Mouse (Mus musculus) Patski (cell line): ENCODE measurements around the gene Grasp. TPM values are rescaled to one million over a fixed set of nuclear protein-coding genes. Genes with fewer than 3 reads are reported as not detected.

Experiments
- ATAC-seq: fragments of 100-300 bp; one replicate; pipeline ENCODE4 v1.8.0; 2021
- CTCF ChIA-PET: fragments of 350-600 bp; sonication (Branson Sonifier 250); formaldehyde crosslinking; loops from one replicate; lab custom pipeline; 2022; ENCODE audit warnings: inconsistent platforms; lab: Charles Lee
- POLR2A ChIA-PET: fragments of 350-600 bp; sonication (Branson Sonifier 250); formaldehyde crosslinking; loops from one replicate; lab custom pipeline; 2022; ENCODE audit warnings: antibody characterized with exemption, inconsistent platforms; lab: Charles Lee
- DNase-seq: peaks from one replicate; pipeline ENCODE4 v3.0.0-alpha.2; 2011; ENCODE audit warnings: low read depth, low spot score
- H3K27me3 ChIP-seq: fragments of 371-371 bp; one replicate; pipeline ENCODE4 v1.5.1; 2021
- CTCF ChIP-seq: fragments of 100-300 bp; IDR thresholded peaks from one replicate; pipeline ENCODE4 v1.5.1; 2021
- in situ Hi-C: fragments of 300-500 bp; cut with MboI; formaldehyde crosslinking; loops from 3 replicates; pipeline ENCODE4 v1.11.1; 2018; ENCODE audit warnings: low pct_unique_long_range_greater_than_20kb, mixed read lengths
- polyA plus RNA-seq: library from polyadenylated mRNA; unstranded; gene quantifications from one replicate; pipeline ENCODE4 v1.2.3, GENCODE M21; 2021

The Grasp gene
- polyA plus RNA-seq, 1 experiment from 2014 or later, result 6.8 TPM

- POLR2A ChIA-PET, result interaction anchor here (1.2 kb wide), 1 partner anchor 41 kb away, joined by 7 read pairs; the partner anchor contains the start of gene Atg101
- ATAC-seq, result no peak
- CTCF ChIA-PET, result interaction anchor here (0.9 to 7.7 kb wide), 9 partner anchors 18 to 741 kb away, joined by 3 to 88 read pairs (median 4); partner anchors contain the start of genes Atg101 and Grasp
- in situ Hi-C loops, result loop anchor here (5.0 kb wide), 1 partner anchor 40 kb away; the partner anchor contains the start of gene Atg101
- H3K27me3 ChIP-seq, result no peaks in the 10 kb centered on the region
- TF ChIP-seq CTCF, result peak; percentile 69
- no peak for DNase-seq
Observed at GRCm38 (mm10) chr15:101242645-101243044, 18.7 kb downstream of the Grasp start.

- ATAC-seq (no peak), DNase-seq (no peak)
- in situ Hi-C loops, result loop anchor here (5.0 kb wide), 1 partner anchor 38 kb away; the partner anchor contains the start of gene Atg101
- ChIA-PET POLR2A (no interaction called here), CTCF (interaction anchor here (1.4 to 5.8 kb wide), 4 partner anchors 26 to 37 kb away, joined by 3 to 88 read pairs (median 4); partner anchors contain the start of gene Atg101)
- no peaks in the 10 kb centered on the region for H3K27me3 ChIP-seq
- TF ChIP-seq CTCF, result no peak
Observed at GRCm38 (mm10) chr15:101244012-101244411, 20.0 kb downstream of the Grasp start.

- CTCF ChIA-PET, result interaction anchor here (1.1 to 2.9 kb wide), 5 partner anchors 9 to 69 kb away, joined by 3 to 9 read pairs (median 8); no protein-coding TSS in a partner anchor
Observed at GRCm38 (mm10) chr15:101246231-101247154, 22.5 kb downstream of the Grasp start.

GRCm38 (mm10) chr15:101247155-101247498 lies 23.1 kb downstream of the Grasp start:
- in situ Hi-C loops, result no loop called here
- DNase-seq (no peak), ATAC-seq (no peak)
- no peaks in the 10 kb centered on the region for H3K27me3 ChIP-seq
- no peak for TF ChIP-seq CTCF
- ChIA-PET CTCF (interaction anchor here (1.1 to 2.9 kb wide), 4 partner anchors 10 to 44 kb away, joined by 3 to 10 read pairs (median 9); no protein-coding TSS in a partner anchor), POLR2A (no interaction called here)

More at GRCm38 (mm10) chr15:101246231-101247154, 22.5 kb downstream of the Grasp start:
- ATAC-seq (peak; percentile 92), DNase-seq (peak; percentile 90)
- TF ChIP-seq CTCF, result no peak
- no peaks in the 10 kb centered on the region for H3K27me3 ChIP-seq
- POLR2A ChIA-PET, result interaction anchor here (1.0 kb wide), 1 partner anchor 16 kb away, joined by 3 read pairs; no protein-coding TSS in a partner anchor
- in situ Hi-C loops, result no loop called here

- in situ Hi-C loops, result no loop called here
- ATAC-seq (no peak), DNase-seq (no peak)
- POLR2A ChIA-PET, result interaction anchor here (1.0 to 1.3 kb wide), 2 partner anchors 9 to 18 kb away, joined by 4 read pairs; no protein-coding TSS in a partner anchor
- TF ChIP-seq CTCF, result no peak
- CTCF ChIA-PET, result interaction anchor here (1.1 to 2.2 kb wide), 5 partner anchors 21 to 736 kb away, joined by 3 to 10 read pairs (median 3); no protein-coding TSS in a partner anchor
- no peaks in the 10 kb centered on the region for H3K27me3 ChIP-seq
Observed at GRCm38 (mm10) chr15:101248029-101248710, 24.2 kb downstream of the Grasp start.

GRCm38 (mm10) chr15:101250220-101250800 lies 26.3 kb downstream of the Grasp start:
- H3K27me3 ChIP-seq, result no peaks in the 10 kb centered on the region
- ChIA-PET CTCF (interaction anchor here (1.3 kb wide), 1 partner anchor 10 kb away, joined by 3 read pairs; no protein-coding TSS in a partner anchor), POLR2A (interaction anchor here (0.7 kb wide), 1 partner anchor 23 kb away, joined by 3 read pairs; no protein-coding TSS in a partner anchor)
- TF ChIP-seq CTCF, result no peak
- in situ Hi-C loops, result no loop called here
- DNase-seq (no peak), ATAC-seq (no peak)

- no peak for TF ChIP-seq CTCF
- H3K27me3 ChIP-seq, result no peaks in the 10 kb centered on the region
- ChIA-PET CTCF (interaction anchor here (1.2 to 1.6 kb wide), 2 partner anchors 11 to 12 kb away, joined by 3 to 6 read pairs; no protein-coding TSS in a partner anchor), POLR2A (no interaction called here)
- DNase-seq (no peak), ATAC-seq (no peak)
- in situ Hi-C loops, result no loop called here
Observed at GRCm38 (mm10) chr15:101251930-101252329, 27.9 kb downstream of the Grasp start.

- ATAC-seq (no peak), DNase-seq (no peak)
- ChIA-PET POLR2A (no interaction called here), CTCF (interaction anchor here (1.2 to 1.6 kb wide), 2 partner anchors 11 to 12 kb away, joined by 3 to 6 read pairs; no protein-coding TSS in a partner anchor)
- no peak for TF ChIP-seq CTCF
- H3K27me3 ChIP-seq, result no peaks in the 10 kb centered on the region
- in situ Hi-C loops, result no loop called here
Observed at GRCm38 (mm10) chr15:101252614-101253013, 28.6 kb downstream of the Grasp start.

- CTCF ChIA-PET, result no interaction called here
- in situ Hi-C loops, result no loop called here
Observed at GRCm38 (mm10) chr15:101253563-101253885, 29.5 kb downstream of the Grasp start.

More at GRCm38 (mm10) chr15:101253563-101253885, 29.5 kb downstream of the Grasp start:
- TF ChIP-seq CTCF, result no peak
- H3K27me3 ChIP-seq, result no peaks in the 10 kb centered on the region
- DNase-seq, result no peak
- ATAC-seq, result no peak
- POLR2A ChIA-PET, result no interaction called here
